Mouse (Mus musculus): Measurements from ENCODE around the gene Zfpl1.

GRCm38 (mm10) chr19:6116113-6116850 is 31.5 kb upstream of the Zfpl1 start:
- TF ChIP-seq POLR2A (IDR thresholded peaks at IDR 0.05; ENCODE audit: insufficient read depth, low read length) (no peak), CTCF (IDR thresholded peaks at IDR 0.05; ENCODE audit: low read depth, low read length) (no peak), EP300 (IDR thresholded peaks at IDR 0.05; ENCODE audit: insufficient read depth, low read depth, low read length) (no peak)

Measured in ES-Bruce4 (cell line).